In the genomic region with DNA sequence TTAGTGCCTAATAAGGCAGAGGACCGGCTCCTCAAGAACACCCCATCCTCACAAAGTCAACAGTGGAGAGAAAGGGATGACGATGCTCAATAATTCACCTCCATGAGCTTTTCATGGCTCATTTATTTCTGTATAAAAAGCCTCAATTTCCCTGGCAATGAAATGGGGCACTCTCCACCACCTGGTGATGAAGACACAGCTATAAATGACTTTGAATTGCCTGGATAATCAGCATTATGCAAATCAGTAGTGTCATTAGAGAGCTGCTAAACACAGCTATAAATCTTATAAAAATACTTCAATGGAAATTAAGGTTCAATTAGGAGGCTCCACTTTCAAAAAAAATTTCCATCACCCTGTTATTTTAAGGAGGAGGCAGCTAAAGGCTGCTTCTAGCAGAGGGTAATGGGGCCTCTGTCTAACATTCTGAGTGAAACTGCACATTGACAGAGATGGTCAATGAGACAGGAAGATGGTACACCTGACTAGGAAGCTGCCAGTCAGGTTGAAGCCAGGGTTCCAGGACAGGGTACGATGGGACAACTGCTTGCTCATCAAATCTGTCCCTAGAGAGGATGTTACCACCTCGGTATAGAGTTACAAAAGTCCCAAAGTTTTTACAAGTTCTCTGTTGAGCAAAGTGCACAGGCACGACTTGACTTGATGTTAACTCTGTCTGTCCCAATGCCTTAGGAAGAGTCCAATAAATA, we compare ENCODE assay signal across 14 mouse cellular contexts. TPM values are rescaled to one million over a fixed set of nuclear protein-coding genes. Genes with fewer than 3 reads are reported as not detected.
A peak's percentile ranks its signal among the peaks of the same experiment; 100 is the strongest.
DNase-seq lines count a peak whose midpoint lies in the region; ATAC-seq and TF ChIP-seq lines count a peak whose summit lies in the region.
"Had no signal": no experiment of that assay in that cellular context is flagged by ENCODE, and none has a peak within 500 bp of the region (broad histone marks: within the 10 kb centered on the region; RNA-seq: fewer than 3 reads in every experiment).

No protein-coding gene starts in this region.

- no peak overlapping the region for H3K4me2 ChIP-seq in hindbrain, embryonic 12.5 days (replicated peaks)
- no peak overlapping the region for H3K4me2 ChIP-seq in hindbrain, postnatal 0 days (ENCODE audit: low read depth, low read length)
- H3K4me2 ChIP-seq: liver, embryonic 11.5 days had no signal

- TF ChIP-seq CTCF in hindbrain, postnatal 0 days (IDR thresholded peaks at IDR 0.05; ENCODE audit: low read depth), result no peak
- no peak for TF ChIP-seq CTCF in bone marrow macrophage, adult 2 months (IDR thresholded peaks at IDR 0.05; ENCODE audit: low read depth, low read length)
- no peak for TF ChIP-seq CTCF in brain, embryonic 14.5 days (IDR thresholded peaks at IDR 0.05; ENCODE audit: borderline replicate concordance, extremely low read depth, insufficient read depth, insufficient read length)

- H3K9ac ChIP-seq in hindbrain, embryonic 12.5 days, result no peak overlapping the region
- no peak overlapping the region for H3K9ac ChIP-seq in hindbrain, postnatal 0 days (replicated peaks; ENCODE audit: low read length)

- 63% methylated on average over 5 of the region's 5 CpGs for WGBS in hindbrain, embryonic 12.5 days
- WGBS in hindbrain, postnatal 0 days, result 55% methylated on average over 5 of the region's 5 CpGs

- no peak overlapping the region for H3K4me3 ChIP-seq in hindbrain, embryonic 12.5 days
- H3K4me3 ChIP-seq in hindbrain, postnatal 0 days (ENCODE audit: low read length), result no peak overlapping the region
- H3K4me3 ChIP-seq in bone marrow macrophage, adult 2 months (ENCODE audit: insufficient read depth, low read length), result no peak overlapping the region

- peak; percentile 29; the same call in 1 of the 2 replicates for ATAC-seq in hindbrain, embryonic 12.5 days (ENCODE audit: low FRiP score)
- ATAC-seq in hindbrain, postnatal 0 days, result no peak

- peaks cover 30% of the 10 kb centered on the region for H3K4me1 ChIP-seq in hindbrain, embryonic 12.5 days
- H3K4me1 ChIP-seq in hindbrain, postnatal 0 days (ENCODE audit: insufficient read depth, low read length), result peaks cover 7% of the 10 kb centered on the region; the same call in 1 of the 2 replicates
- H3K4me1 ChIP-seq in bone marrow macrophage, adult 2 months (ENCODE audit: control insufficient read depth, insufficient read depth, low read length), result peaks cover 81% of the 10 kb centered on the region

- H3K36me3 ChIP-seq in hindbrain, embryonic 12.5 days, result no peaks in the 10 kb centered on the region
- no peaks in the 10 kb centered on the region for H3K36me3 ChIP-seq in hindbrain, postnatal 0 days (ENCODE audit: insufficient read depth, low read length)

- no peaks in the 10 kb centered on the region for H3K9me3 ChIP-seq in hindbrain, embryonic 12.5 days (replicated peaks)
- H3K9me3 ChIP-seq in hindbrain, postnatal 0 days (ENCODE audit: low read length), result no peaks in the 10 kb centered on the region

- no peak overlapping the region for H3K27ac ChIP-seq in hindbrain, embryonic 12.5 days
- no peak overlapping the region for H3K27ac ChIP-seq in hindbrain, postnatal 0 days
- H3K27ac ChIP-seq in bone marrow macrophage, adult 2 months (ENCODE audit: insufficient read depth, low read depth, low read length), result peak overlapping the region; percentile 89

- H3K27me3 ChIP-seq in hindbrain, embryonic 12.5 days, result no peaks in the 10 kb centered on the region
- H3K27me3 ChIP-seq in hindbrain, postnatal 0 days (ENCODE audit: insufficient read depth, low read length), result no peaks in the 10 kb centered on the region

- no peak for DNase-seq in hindbrain, postnatal 0 days (ENCODE audit: low spot score)
- DNase-seq in kidney, postnatal 36 days, result peak; percentile 17
- no peak for DNase-seq in kidney, postnatal 10 days
- DNase-seq in brain, embryonic 14.5 days (ENCODE audit: low read depth), result peak; percentile 31
- DNase-seq in cerebellum, postnatal 10 days, result no peak
- DNase-seq in left cerebral cortex, adult 11 months (ENCODE audit: low spot score), result no peak
- DNase-seq: adrenal gland, postnatal 36 days; cerebellum, adult 9-11 months; gastrocnemius, postnatal 10 days; lung, postnatal 14 days; thymus, adult 2 months had no signal

- TF ChIP-seq POLR2A in bone marrow macrophage, adult 2 months (IDR thresholded peaks at IDR 0.05; ENCODE audit: borderline replicate concordance, low read depth, low read length), result no peak
- TF ChIP-seq POLR2A in brain, embryonic 14.5 days (IDR thresholded peaks at IDR 0.05; ENCODE audit: borderline replicate concordance, extremely low read depth, insufficient read depth, insufficient read length, poor library complexity, severe bottlenecking), result no peak

RNA-seq across cellular contexts. Expression of a gene that starts 30.7 kb away (rescaled TPM):
- 54.9 and 58.4 TPM in 2 replicates for polyA plus RNA-seq in hindbrain, embryonic 12.5 days (2016; fragmentation: Nextera tagmentation; extraction: Ambion mirVana)
- total RNA-seq in hindbrain, postnatal 0 days (2014; rRNA removed), result 30.1 and 32.4 TPM in 2 replicates
- polyA plus RNA-seq in hindbrain, postnatal 0 days (2015; fragmentation: Nextera tagmentation; extraction: Ambion mirVana), result 20.7 and 21.6 TPM in 2 replicates
- 33.5 and 35.9 TPM in 2 replicates for polyA plus RNA-seq in bone marrow macrophage, adult 2 months (2012; ENCODE audit: insufficient read depth, insufficient read length, missing spikeins)
- 16.6 and 26.2 TPM in 2 replicates for polyA plus RNA-seq in brain, embryonic 14.5 days (2012; rRNA removed)

Comparison
In these comparisons a context has a peak if more than half of its experiments do, and no peak if none do; other contexts are left out.
1. DNase-seq: peak in kidney, postnatal 36 days (2 of 2) and brain, embryonic 14.5 days (single experiment); none in hindbrain, postnatal 0 days (single experiment), kidney, postnatal 10 days (single experiment), cerebellum, postnatal 10 days (0 of 2) and left cerebral cortex, adult 11 months (single experiment).